Mouse (Mus musculus) heart, postnatal 0 days (tissue): ENCODE data around the gene Gfra4. TPM values are rescaled to one million over a fixed set of nuclear protein-coding genes. Genes with fewer than 3 reads are reported as not detected.
"Not testable (repeated sequence)": the region's sequence is repeated elsewhere in the genome, so short reads cannot be mapped to it uniquely, and the experiment has no call there.

Experiments used
- ATAC-seq: fragments of 200-750 bp; cut with Nextera tagmentation; 2 replicates; pipeline ENCODE4 v1.8.0; 2017; ENCODE audit warnings: low read depth, moderate number of reproducible peaks, moderate library complexity; ENCODE audit not compliant: insufficient read depth
- DNase-seq: peaks from one replicate; pipeline ENCODE4 v3.0.0-alpha.2; 2016; ENCODE audit warnings: low spot score
- H3K27ac ChIP-seq: fragments of 300-500 bp; sonication (generic); 2 replicates; pipeline ENCODE4 v1.5.1; 2014; ENCODE audit warnings: low read depth, mild to moderate bottlenecking
- H3K27me3 ChIP-seq: fragments of 300-500 bp; sonication (generic); 2 replicates; pipeline ENCODE4 v1.6.1; 2014; ENCODE audit warnings: low read length, mixed read lengths; ENCODE audit not compliant: control insufficient read depth, insufficient read depth
- H3K36me3 ChIP-seq: fragments of 300-500 bp; sonication (generic); replicated peaks from 2 replicates; pipeline ENCODE4 v1.6.1; 2014; ENCODE audit warnings: low read length, mixed read lengths; ENCODE audit not compliant: control insufficient read depth, insufficient read depth
- H3K4me1 ChIP-seq: fragments of 300-500 bp; sonication (generic); 2 replicates; pipeline ENCODE4 v1.6.1; 2014; ENCODE audit warnings: antibody characterized with exemption; ENCODE audit not compliant: control insufficient read depth, insufficient read depth
- H3K4me2 ChIP-seq: fragments of 300-500 bp; sonication (generic); 2 replicates; pipeline ENCODE4 v1.6.1; 2014; ENCODE audit warnings: low read depth, mild to moderate bottlenecking, low read length, moderate library complexity
- H3K4me3 ChIP-seq: fragments of 300-500 bp; sonication (generic); 2 replicates; pipeline ENCODE4 v1.5.1; 2014; ENCODE audit warnings: low read depth, low read length
- H3K9ac ChIP-seq: fragments of 300-500 bp; sonication (generic); replicated peaks from 2 replicates; pipeline ENCODE4 v1.6.1; 2014; ENCODE audit warnings: low read depth, low read length, mixed read lengths
- H3K9me3 ChIP-seq: fragments of 300-500 bp; sonication (generic); replicated peaks from 2 replicates; pipeline ENCODE4 v1.6.1; 2016; ENCODE audit warnings: low read length; ENCODE audit not compliant: control insufficient read depth
- CTCF ChIP-seq: IDR thresholded peaks from 2 replicates; pipeline ENCODE4 v1.5.1; 2016; ENCODE audit warnings: antibody characterized with exemption, control low read depth, low read depth
- EP300 ChIP-seq: IDR thresholded peaks from 2 replicates; pipeline ENCODE4 v1.6.1; 2016; ENCODE audit warnings: antibody characterized with exemption, low read depth
- WGBS: fragments of 180-500 bp; shearing (Covaris S2); extraction: QIAGEN DNeasy Blood & Tissue Kit; methylation state at CpG from one replicate; pipeline ENCODE4 v1.1.7; 2014; 5-methylcytosine and 5-hydroxymethylcytosine counted together
- polyA plus RNA-seq: library from polyadenylated mRNA; unstranded; fragments of >200 nt; fragmentation: Nextera tagmentation; extraction: Ambion mirVana; gene quantifications from 2 replicates; pipeline ENCODE4 v1.2.1, GENCODE M21; 2015
- total RNA-seq: library from RNA; depleted of rRNA; stranded (reverse); fragments of >200 nt; gene quantifications from 2 replicates; pipeline ENCODE4 v1.2.3, GENCODE M21; 2014; ENCODE audit warnings: low replicate concordance

Gfra4 gene
- total and polyA plus RNA-seq, 2 experiments from 2014 or later: 0.19 to 2.2 TPM

- H3K9ac ChIP-seq: no peak overlapping the region
- H3K27ac ChIP-seq: no peak overlapping the region
- no peak overlapping the region for H3K4me3 ChIP-seq
- H3K4me1 ChIP-seq: peaks cover 9% of the 10 kb centered on the region
- peaks cover 9% of the 10 kb centered on the region for H3K9me3 ChIP-seq
- peaks cover 52% of the 10 kb centered on the region for H3K27me3 ChIP-seq
- DNase-seq: no peak
- H3K4me2 ChIP-seq: no peak overlapping the region
- TF ChIP-seq EP300 (no peak), CTCF (no peak)
- H3K36me3 ChIP-seq: no peaks in the 10 kb centered on the region
- no peak for ATAC-seq
- WGBS: 92% methylated on average over 6 of the region's 6 CpGs
These were observed 4.7 kb downstream of the Gfra4 start for GRCm38 (mm10) chr2:131038197-131038596.

- peak; percentile 75 for ATAC-seq
- WGBS: 21% methylated on average over 17 of the region's 17 CpGs
- H3K36me3 ChIP-seq: no peaks in the 10 kb centered on the region
These were observed 5.5 kb downstream of the Gfra4 start for GRCm38 (mm10) chr2:131037226-131037990.

GRCm38 (mm10) chr2:131036757-131037156 lies 6.1 kb downstream of the Gfra4 start:
- no peak overlapping the region for H3K27ac ChIP-seq
- TF ChIP-seq CTCF (no peak), EP300 (no peak)
- peaks cover 8% of the 10 kb centered on the region for H3K4me1 ChIP-seq
- no peak overlapping the region for H3K9ac ChIP-seq
- H3K4me2 ChIP-seq: no peak overlapping the region
- H3K9me3 ChIP-seq: peaks cover 9% of the 10 kb centered on the region
- H3K36me3 ChIP-seq: no peaks in the 10 kb centered on the region
- DNase-seq (no peak), ATAC-seq (no peak)
- peaks cover 37% of the 10 kb centered on the region for H3K27me3 ChIP-seq
- H3K4me3 ChIP-seq: no peak overlapping the region

More at GRCm38 (mm10) chr2:131037226-131037990, 5.5 kb downstream of the Gfra4 start:
- Histone ChIP-seq H3K4me3 (no peak overlapping the region), H3K4me2 (no peak overlapping the region), H3K9ac (no peak overlapping the region), H3K9me3 (peaks cover 9% of the 10 kb centered on the region), H3K4me1 (peaks cover 9% of the 10 kb centered on the region), H3K27me3 (peaks cover 44% of the 10 kb centered on the region), H3K27ac (no peak overlapping the region)
- TF ChIP-seq EP300 (no peak; the same call in 1 of the 2 replicates), CTCF (no peak)
- peak; percentile 84 for DNase-seq

GRCm38 (mm10) chr2:131036343-131036742 lies 6.5 kb downstream of the Gfra4 start:
- Histone ChIP-seq H3K27ac (no peak overlapping the region), H3K27me3 (peaks cover 33% of the 10 kb centered on the region), H3K4me1 (peaks cover 4% of the 10 kb centered on the region), H3K36me3 (no peaks in the 10 kb centered on the region), H3K9ac (no peak overlapping the region), H3K9me3 (peaks cover 9% of the 10 kb centered on the region), H3K4me2 (no peak overlapping the region), H3K4me3 (no peak overlapping the region)
- TF ChIP-seq EP300 (no peak), CTCF (no peak)
- 97% methylated on average over 2 of the region's 2 CpGs for WGBS
- DNase-seq (no peak), ATAC-seq (no peak)

- peaks cover 12% of the 10 kb centered on the region for H3K36me3 ChIP-seq
- not testable (repeated sequence) for H3K9me3 ChIP-seq, ATAC-seq, H3K9ac ChIP-seq, H3K27ac ChIP-seq, H3K4me2 ChIP-seq, H3K27me3 ChIP-seq, DNase-seq, H3K4me3 ChIP-seq, H3K4me1 ChIP-seq
- 18% methylated on average over 1 of the region's 1 CpGs for WGBS
These were observed 11.5 kb downstream of the Gfra4 start for GRCm38 (mm10) chr2:131031406-131031805.

- no peak overlapping the region for H3K4me2 ChIP-seq
- no peak overlapping the region for H3K4me3 ChIP-seq
- H3K9me3 ChIP-seq: peaks cover 9% of the 10 kb centered on the region
- ATAC-seq: no peak
- H3K4me1 ChIP-seq: no peaks in the 10 kb centered on the region
- WGBS: 85% methylated on average over 1 of the region's 1 CpGs
- no peak for DNase-seq
- peaks cover 16% of the 10 kb centered on the region for H3K36me3 ChIP-seq
- H3K27ac ChIP-seq: no peak overlapping the region
- H3K9ac ChIP-seq: no peak overlapping the region
- peaks cover 6% of the 10 kb centered on the region; the same call in 1 of the 2 replicates for H3K27me3 ChIP-seq
- TF ChIP-seq CTCF (no peak), EP300 (no peak)
These were observed 11.9 kb downstream of the Gfra4 start for GRCm38 (mm10) chr2:131030998-131031397.
